Mouse (Mus musculus): Measurements from ENCODE around the gene Pld2. TPM values are rescaled to one million over a fixed set of nuclear protein-coding genes. Genes with fewer than 3 reads are reported as not detected.
A peak's percentile ranks its signal among the peaks of the same experiment; 100 is the strongest.

Pld2 gene
- polyA plus RNA-seq, 2 experiments = 7.5 to 18.9 TPM

GRCm38 (mm10) chr11:70540928-70541327, 1.1 kb downstream of the Pld2 start:
- WGBS = 86% methylated on average over 7 of the region's 7 CpGs
- DNase-seq (ENCODE audit: low spot score) = no peak
- no peaks in the 10 kb centered on the region; the same call in 1 of the 2 replicates for H3K4me1 ChIP-seq (ENCODE audit: control insufficient read depth, insufficient read depth, low read length)
- no peak for ATAC-seq (ENCODE audit: low FRiP score, low read depth)
- no peak for TF ChIP-seq POLR2A (IDR thresholded peaks at IDR 0.05; ENCODE audit: borderline replicate concordance, extremely low read depth, insufficient read depth, insufficient read length)
- peak overlapping the region; percentile 90 for H3K4me2 ChIP-seq (replicated peaks; ENCODE audit: low read depth, low read length, severe bottlenecking)
- H3K27me3 ChIP-seq (ENCODE audit: control insufficient read depth, insufficient read depth, low read length) = peaks cover 6% of the 10 kb centered on the region; the same call in 1 of the 2 replicates
- no peaks in the 10 kb centered on the region for H3K36me3 ChIP-seq (ENCODE audit: control insufficient read depth, insufficient read depth, low read length)
- no peaks in the 10 kb centered on the region for H3K9me3 ChIP-seq (ENCODE audit: control insufficient read depth, low read length)
- H3K27ac ChIP-seq (replicated peaks; ENCODE audit: low read depth, low read length) = no peak overlapping the region
- 0 out of 2 replicates have a peak overlapping the region, but pooled peaks have one; percentile 76 for H3K9ac ChIP-seq (ENCODE audit: low read depth, low read length, severe bottlenecking)
- H3K4me3 ChIP-seq (replicated peaks; ENCODE audit: low read length) = peak overlapping the region; percentile 61

GRCm38 (mm10) chr11:70541415-70541814, 1.6 kb downstream of the Pld2 start:
- H3K36me3 ChIP-seq (ENCODE audit: control insufficient read depth, insufficient read depth, low read length) = no peaks in the 10 kb centered on the region
- H3K9me3 ChIP-seq (ENCODE audit: control insufficient read depth, low read length) = no peaks in the 10 kb centered on the region
- no peak overlapping the region for H3K9ac ChIP-seq (ENCODE audit: low read depth, low read length, severe bottlenecking)
- no peak for ATAC-seq (ENCODE audit: low FRiP score, low read depth)
- no peak overlapping the region for H3K4me2 ChIP-seq (replicated peaks; ENCODE audit: low read depth, low read length, severe bottlenecking)
- no peaks in the 10 kb centered on the region; the same call in 1 of the 2 replicates for H3K4me1 ChIP-seq (ENCODE audit: control insufficient read depth, insufficient read depth, low read length)
- WGBS = 65% methylated on average over 5 of the region's 5 CpGs
- no peak for DNase-seq (ENCODE audit: low spot score)
- peaks cover 6% of the 10 kb centered on the region; the same call in 1 of the 2 replicates for H3K27me3 ChIP-seq (ENCODE audit: control insufficient read depth, insufficient read depth, low read length)
- H3K27ac ChIP-seq (replicated peaks; ENCODE audit: low read depth, low read length) = no peak overlapping the region
- no peak overlapping the region for H3K4me3 ChIP-seq (replicated peaks; ENCODE audit: low read length)
- no peak for TF ChIP-seq POLR2A (IDR thresholded peaks at IDR 0.05; ENCODE audit: borderline replicate concordance, extremely low read depth, insufficient read depth, insufficient read length)

GRCm38 (mm10) chr11:70544496-70544895, 4.6 kb downstream of the Pld2 start:
- WGBS = 60% methylated on average over 7 of the region's 7 CpGs
- no peak for TF ChIP-seq POLR2A (IDR thresholded peaks at IDR 0.05; ENCODE audit: borderline replicate concordance, extremely low read depth, insufficient read depth, insufficient read length)
- ATAC-seq (ENCODE audit: low FRiP score, low read depth) = no peak

GRCm38 (mm10) chr11:70551526-70551925, 11.7 kb downstream of the Pld2 start:
- Histone ChIP-seq H3K9me3 (ENCODE audit: control insufficient read depth, low read length) (no peaks in the 10 kb centered on the region), H3K4me1 (ENCODE audit: control insufficient read depth, insufficient read depth, low read length) (no peaks in the 10 kb centered on the region), H3K27me3 (ENCODE audit: control insufficient read depth, insufficient read depth, low read length) (no peaks in the 10 kb centered on the region), H3K4me2 (replicated peaks; ENCODE audit: low read depth, low read length, severe bottlenecking) (no peak overlapping the region), H3K9ac (ENCODE audit: low read depth, low read length, severe bottlenecking) (no peak overlapping the region), H3K36me3 (ENCODE audit: control insufficient read depth, insufficient read depth, low read length) (no peaks in the 10 kb centered on the region), H3K4me3 (replicated peaks; ENCODE audit: low read length) (no peak overlapping the region), H3K27ac (replicated peaks; ENCODE audit: low read depth, low read length) (no peak overlapping the region)
- ATAC-seq (ENCODE audit: low FRiP score, low read depth) = no peak
- no peak for DNase-seq (ENCODE audit: low spot score)
- 86% methylated on average over 8 of the region's 8 CpGs for WGBS
- no peak for TF ChIP-seq POLR2A (IDR thresholded peaks at IDR 0.05; ENCODE audit: borderline replicate concordance, extremely low read depth, insufficient read depth, insufficient read length)

More at GRCm38 (mm10) chr11:70544496-70544895, 4.6 kb downstream of the Pld2 start:
- Histone ChIP-seq H3K27ac (replicated peaks; ENCODE audit: low read depth, low read length) (no peak overlapping the region), H3K9ac (ENCODE audit: low read depth, low read length, severe bottlenecking) (no peak overlapping the region), H3K36me3 (ENCODE audit: control insufficient read depth, insufficient read depth, low read length) (no peaks in the 10 kb centered on the region), H3K4me2 (replicated peaks; ENCODE audit: low read depth, low read length, severe bottlenecking) (no peak overlapping the region), H3K27me3 (ENCODE audit: control insufficient read depth, insufficient read depth, low read length) (peaks cover 6% of the 10 kb centered on the region; the same call in 1 of the 2 replicates), H3K4me1 (ENCODE audit: control insufficient read depth, insufficient read depth, low read length) (no peaks in the 10 kb centered on the region), H3K9me3 (ENCODE audit: control insufficient read depth, low read length) (no peaks in the 10 kb centered on the region), H3K4me3 (replicated peaks; ENCODE audit: low read length) (no peak overlapping the region)
- no peak for DNase-seq (ENCODE audit: low spot score)

- ATAC-seq (ENCODE audit: low FRiP score, low read depth) (no peak), DNase-seq (ENCODE audit: low spot score) (no peak)
- Histone ChIP-seq H3K27ac (replicated peaks; ENCODE audit: low read depth, low read length) (no peak overlapping the region), H3K27me3 (ENCODE audit: control insufficient read depth, insufficient read depth, low read length) (no peaks in the 10 kb centered on the region), H3K4me3 (replicated peaks; ENCODE audit: low read length) (no peak overlapping the region), H3K4me1 (ENCODE audit: control insufficient read depth, insufficient read depth, low read length) (no peaks in the 10 kb centered on the region), H3K4me2 (replicated peaks; ENCODE audit: low read depth, low read length, severe bottlenecking) (no peak overlapping the region), H3K9ac (ENCODE audit: low read depth, low read length, severe bottlenecking) (no peak overlapping the region), H3K36me3 (ENCODE audit: control insufficient read depth, insufficient read depth, low read length) (no peaks in the 10 kb centered on the region), H3K9me3 (ENCODE audit: control insufficient read depth, low read length) (no peaks in the 10 kb centered on the region)
- WGBS = 24% methylated on average over 7 of the region's 7 CpGs
- no peak for TF ChIP-seq POLR2A (IDR thresholded peaks at IDR 0.05; ENCODE audit: borderline replicate concordance, extremely low read depth, insufficient read depth, insufficient read length)
These were observed 14.1 kb downstream of the Pld2 start for GRCm38 (mm10) chr11:70553940-70554339.

GRCm38 (mm10) chr11:70557545-70557944, 17.7 kb downstream of the Pld2 start:
- H3K27me3 ChIP-seq (ENCODE audit: control insufficient read depth, insufficient read depth, low read length) = no peaks in the 10 kb centered on the region
- H3K9me3 ChIP-seq (ENCODE audit: control insufficient read depth, low read length) = no peaks in the 10 kb centered on the region
- WGBS = 89% methylated on average over 9 of the region's 9 CpGs
- DNase-seq (ENCODE audit: low spot score) = no peak
- ATAC-seq (ENCODE audit: low FRiP score, low read depth) = no peak
- no peaks in the 10 kb centered on the region for H3K36me3 ChIP-seq (ENCODE audit: control insufficient read depth, insufficient read depth, low read length)
- no peaks in the 10 kb centered on the region for H3K4me1 ChIP-seq (ENCODE audit: control insufficient read depth, insufficient read depth, low read length)
- no peak overlapping the region for H3K9ac ChIP-seq (ENCODE audit: low read depth, low read length, severe bottlenecking)
- H3K27ac ChIP-seq (replicated peaks; ENCODE audit: low read depth, low read length) = no peak overlapping the region
- H3K4me3 ChIP-seq (replicated peaks; ENCODE audit: low read length) = no peak overlapping the region
- TF ChIP-seq POLR2A (IDR thresholded peaks at IDR 0.05; ENCODE audit: borderline replicate concordance, extremely low read depth, insufficient read depth, insufficient read length) = no peak
- H3K4me2 ChIP-seq (replicated peaks; ENCODE audit: low read depth, low read length, severe bottlenecking) = no peak overlapping the region
